Mouse (Mus musculus): Measurements from ENCODE around the gene Fmnl2.

DNA sequence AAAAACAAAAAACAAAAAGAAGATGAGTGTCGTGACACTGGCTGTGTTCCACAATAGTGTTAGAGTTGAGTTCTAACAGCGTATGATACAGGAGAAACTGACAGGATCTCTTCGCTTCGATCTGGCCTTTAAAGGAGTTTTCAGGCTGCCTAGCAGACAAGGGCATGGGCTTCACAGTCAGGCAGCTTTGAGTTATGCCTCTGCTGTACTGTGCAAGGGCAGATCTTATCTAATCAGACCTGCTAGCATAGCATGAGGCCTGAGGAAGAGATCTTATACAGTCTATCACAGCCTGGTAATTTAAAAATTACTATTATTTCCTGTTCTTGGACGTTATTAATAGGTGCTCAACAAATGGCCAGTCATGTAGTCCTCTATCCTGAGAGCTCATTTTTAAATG is 86.9 kb downstream of the Fmnl2 start:
- TF ChIP-seq CTCF (IDR thresholded peaks at IDR 0.05; ENCODE audit: extremely low read depth, insufficient read depth, insufficient read length, insufficient replicate concordance) (no peak), POLR2A (IDR thresholded peaks at IDR 0.05; ENCODE audit: low read depth, low read length) (no peak)
